Mouse (Mus musculus) spleen, postnatal 10 days (tissue): Measurements from ENCODE around the gene Klc1.

ENCODE experiments used
- DNase-seq, 2 experiments: peaks; one replicate each; pipeline ENCODE4 v3.0.0; 2021 to 2022; ENCODE audit warnings: low spot score in 2 of 2

The Klc1 gene

DNA sequence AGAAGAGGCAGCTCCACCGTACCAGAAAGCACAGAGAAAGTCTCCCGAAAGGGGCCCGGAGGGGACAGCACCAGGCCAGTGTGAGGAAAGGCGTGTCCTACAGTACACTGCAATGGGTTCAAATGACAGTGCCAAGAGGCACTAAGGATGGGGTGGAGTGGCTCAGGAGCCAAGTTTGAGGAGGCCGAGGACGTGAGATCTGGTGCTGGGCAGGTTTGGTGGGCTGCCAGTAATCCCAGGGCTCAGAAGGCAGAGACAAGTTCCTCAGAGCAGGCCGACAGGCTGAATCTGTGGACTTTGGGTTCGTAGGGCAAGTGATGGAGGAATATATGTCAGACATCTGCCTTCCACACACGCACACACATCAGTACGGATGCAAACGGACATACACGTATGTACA is 54.0 kb downstream of the Klc1 start:
- no peak for DNase-seq

DNA sequence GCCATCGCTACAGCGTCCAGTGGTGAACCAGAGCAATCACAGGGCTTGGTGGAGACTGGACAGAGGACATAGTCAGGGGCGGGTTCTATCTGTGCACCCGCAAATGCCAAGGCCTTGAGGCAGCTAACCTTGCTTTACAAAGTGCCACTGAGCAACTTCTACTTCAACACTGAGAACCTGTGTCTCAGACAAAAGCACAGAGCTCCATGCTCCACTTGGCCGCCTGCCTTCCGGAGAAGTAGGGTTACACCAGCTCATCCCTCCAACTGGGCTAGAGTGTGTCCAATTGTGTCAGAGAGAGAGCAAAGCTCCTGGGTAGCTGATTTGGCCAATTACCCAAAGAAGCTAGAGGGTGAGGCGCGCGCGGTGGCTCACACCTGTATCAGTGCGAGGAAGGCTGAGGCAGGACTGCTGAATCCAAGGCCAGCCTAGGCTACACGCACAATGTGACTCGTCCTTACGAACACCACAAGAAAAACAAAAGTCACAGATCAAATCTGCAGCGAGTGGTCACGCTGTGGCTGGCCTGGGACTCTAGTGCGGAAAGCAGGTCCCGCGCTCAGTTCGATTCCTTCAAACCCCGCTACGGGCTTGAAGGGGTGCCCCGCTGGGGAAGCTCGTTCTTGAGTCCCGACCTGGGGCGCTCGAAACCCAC is 54.6 kb downstream of the Klc1 start:
- no peak for DNase-seq

DNA sequence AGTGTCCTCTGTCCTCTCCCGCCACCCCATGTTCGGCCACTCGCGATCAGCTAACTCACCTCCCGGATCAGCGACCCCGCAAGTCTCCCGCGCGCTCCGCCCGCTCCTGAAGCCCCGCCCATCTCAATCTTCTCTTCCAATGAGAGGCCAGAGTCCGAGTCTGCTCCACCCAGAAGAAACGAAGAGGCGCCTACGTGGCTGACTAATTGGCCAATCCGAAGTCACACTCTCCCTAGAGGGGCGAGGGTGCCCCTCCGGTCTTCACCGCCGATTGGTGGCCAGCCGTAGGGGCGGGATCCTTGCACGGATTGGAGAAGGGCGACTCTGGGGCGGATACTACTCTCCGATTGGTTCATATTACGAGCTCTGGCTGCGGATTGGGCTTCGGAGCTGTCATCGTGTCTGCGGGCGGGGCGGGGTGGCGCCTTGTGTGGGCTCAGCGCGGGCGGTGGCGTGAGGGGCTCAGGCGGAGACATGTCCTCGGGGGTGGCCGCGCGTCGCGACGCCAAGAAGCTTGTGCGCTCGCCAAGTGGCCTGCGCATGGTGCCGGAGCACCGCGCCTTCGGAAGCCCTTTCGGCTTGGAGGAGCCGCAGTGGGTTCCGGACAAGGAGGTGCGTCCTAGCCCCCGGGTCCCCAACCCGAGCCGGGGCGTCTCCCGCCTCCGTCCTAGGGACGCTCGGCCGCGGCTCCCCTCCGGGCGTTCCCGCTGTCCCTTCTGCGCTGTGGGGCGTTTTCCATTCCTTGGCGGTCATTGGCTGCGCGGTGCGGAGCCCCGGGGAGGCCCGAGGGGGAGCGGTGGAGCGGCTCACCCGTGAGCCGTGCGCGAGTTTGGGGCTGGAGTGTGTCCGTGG is 55.3 kb downstream of the Klc1 start, which contains the start of the genes Xrcc3 and Zfyve21:
Gene Xrcc3, minus strand, starts transcription at position 108 of the 852 bp plus-strand sequence.
Gene Zfyve21, plus strand, starts transcription at position 405 of the 852 bp plus-strand sequence.
- peak; percentile 91 to 96 for DNase-seq

DNA sequence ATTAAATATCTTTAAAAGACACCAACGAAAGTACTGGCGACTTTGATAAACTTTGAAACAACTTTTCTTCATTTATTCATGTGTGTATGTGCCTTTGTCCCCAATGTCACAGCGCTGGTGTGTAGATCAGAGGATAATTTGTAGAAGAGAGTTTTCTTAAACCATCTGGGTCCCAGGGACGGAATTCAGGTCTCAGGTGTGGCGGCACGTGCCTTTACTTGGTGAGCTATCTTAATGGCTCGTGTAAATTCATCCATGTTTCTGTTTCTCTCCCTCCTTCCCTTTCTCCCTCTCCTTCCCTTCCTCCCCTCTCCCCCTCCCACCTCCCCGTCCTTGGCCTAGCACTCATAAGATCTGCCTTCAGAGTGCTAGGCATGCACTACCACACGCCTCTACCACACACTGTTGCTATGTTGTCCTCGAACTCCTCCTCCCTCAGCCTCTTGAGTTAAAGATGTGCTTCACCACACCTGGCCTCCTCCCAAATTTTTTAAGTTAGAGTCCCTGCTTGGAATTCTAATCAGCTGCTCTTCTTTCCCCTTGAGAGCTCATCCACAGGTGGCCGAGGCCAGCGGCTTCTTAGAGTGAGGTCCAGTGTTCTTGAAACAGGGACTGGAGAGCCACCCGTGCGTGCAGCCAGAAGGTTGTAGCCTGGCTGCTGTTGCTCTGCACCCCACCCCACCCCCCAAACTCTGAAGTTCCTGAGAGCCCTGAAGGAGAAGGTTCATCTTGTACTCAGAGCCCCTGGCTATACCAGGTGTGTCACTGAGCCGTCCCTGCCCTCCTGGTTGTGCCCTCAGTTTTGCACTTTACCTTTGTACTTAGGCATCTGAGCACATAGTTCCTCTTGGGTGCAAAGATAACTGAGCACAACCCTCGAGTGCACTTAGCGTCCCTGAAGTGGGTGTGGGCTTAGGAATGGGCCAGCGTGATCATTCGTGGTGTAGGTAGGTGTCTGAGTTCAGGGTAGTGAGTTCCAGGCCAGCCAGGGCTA is 56.4 kb downstream of the Klc1 start:
- no peak for DNase-seq

DNA sequence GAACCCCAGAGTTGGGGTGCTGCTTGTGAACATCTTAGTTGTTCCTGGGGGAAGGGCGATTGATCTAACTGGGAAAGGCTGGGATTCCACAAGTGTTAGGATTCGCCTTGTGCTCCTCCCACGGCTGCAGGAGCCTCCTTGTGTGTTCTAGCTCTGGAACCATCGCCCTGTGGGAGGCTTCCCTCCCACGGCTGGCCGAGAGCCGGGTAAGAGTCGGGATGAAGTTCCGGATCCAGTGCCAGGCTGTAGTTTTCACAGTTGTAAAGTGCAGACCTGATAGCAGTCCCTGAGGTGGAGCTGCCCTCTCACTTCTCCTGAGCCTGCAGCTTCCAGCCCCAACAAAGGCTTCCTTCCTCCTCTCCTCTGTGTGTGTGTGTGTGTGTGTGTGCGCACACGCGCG is 57.9 kb downstream of the Klc1 start:
- DNase-seq: no peak

DNA sequence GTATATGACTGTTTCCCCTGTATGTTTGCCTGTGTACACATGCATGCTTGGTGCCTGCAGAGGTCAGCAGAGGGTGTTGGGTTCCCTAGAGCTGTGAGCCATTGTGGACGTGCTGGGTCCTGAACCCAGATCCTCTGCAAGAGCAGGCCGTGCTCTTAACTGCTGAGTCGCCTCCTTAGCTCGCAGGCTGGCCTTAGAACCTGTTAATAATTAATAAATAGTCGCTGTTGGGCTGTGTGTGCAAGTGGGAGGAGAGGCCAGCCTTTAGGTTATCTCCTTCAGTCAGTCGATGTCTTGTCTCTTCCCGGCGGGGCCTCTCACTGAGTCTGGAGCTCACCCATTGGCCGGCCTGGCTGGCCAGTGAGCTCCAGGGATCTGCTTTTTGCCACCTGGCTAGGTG is 58.3 kb downstream of the Klc1 start:
- DNase-seq: peak in 1 of 2 experiments; percentile 52

DNA sequence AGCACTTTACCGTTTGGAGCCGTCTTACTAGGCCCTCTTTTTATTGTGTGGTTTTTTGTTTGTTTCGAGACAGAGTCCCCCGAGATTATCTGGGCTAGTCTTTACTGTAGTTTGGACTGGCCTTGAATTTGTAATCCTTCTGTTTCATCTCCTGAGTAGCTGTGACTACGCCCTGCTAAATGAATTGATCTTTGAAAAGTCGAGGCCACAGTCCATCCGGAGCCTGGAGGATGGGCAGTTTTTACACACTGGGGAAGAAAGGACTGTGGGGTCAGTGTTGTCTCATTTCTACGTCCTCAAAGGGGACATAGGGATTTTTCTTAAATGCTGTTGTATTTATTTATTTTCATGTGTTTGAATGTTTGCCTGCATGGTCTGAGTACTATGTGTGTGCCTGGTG is 59.3 kb downstream of the Klc1 start:
- DNase-seq: no peak

DNA sequence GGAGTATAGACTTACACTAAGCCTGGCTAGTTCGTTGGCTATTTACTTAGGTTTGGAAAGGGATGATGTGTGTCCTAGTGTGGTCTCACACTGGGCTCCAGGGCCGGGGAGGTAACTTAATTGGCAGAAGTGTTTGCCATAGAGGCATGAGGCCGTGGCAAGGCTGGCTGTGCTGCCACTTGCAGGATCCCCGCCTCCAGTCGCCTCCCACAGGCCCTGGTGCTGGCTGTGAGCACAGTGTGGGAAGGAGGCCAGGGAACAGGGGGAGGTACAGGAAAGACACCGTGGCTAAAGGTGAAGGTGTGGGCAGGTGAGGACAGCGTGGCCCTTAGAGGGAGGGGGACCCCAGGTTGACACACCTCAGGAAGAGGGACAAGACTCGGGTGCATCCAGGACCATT is 61.3 kb downstream of the Klc1 start:
- no peak for DNase-seq

DNA sequence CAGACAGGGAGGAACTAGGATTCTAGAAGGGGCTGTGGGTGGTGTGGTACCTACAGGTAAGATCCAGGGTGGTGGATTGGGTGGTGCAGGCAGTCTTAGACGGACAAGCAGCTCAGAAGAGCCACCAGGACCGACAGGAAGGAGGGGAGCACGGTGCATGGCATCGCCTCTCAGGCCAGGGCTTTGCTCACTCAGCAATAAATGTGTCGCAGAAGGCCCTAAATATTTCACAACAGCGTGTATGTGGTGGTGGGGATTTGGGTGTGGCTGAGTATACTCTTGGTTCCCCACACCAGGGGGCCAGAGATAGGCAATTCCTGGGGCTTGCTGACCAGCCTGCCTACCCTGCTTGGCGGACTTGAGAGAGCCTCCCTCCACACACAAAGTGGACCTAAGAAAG is 62.1 kb downstream of the Klc1 start:
- DNase-seq: no peak

DNA sequence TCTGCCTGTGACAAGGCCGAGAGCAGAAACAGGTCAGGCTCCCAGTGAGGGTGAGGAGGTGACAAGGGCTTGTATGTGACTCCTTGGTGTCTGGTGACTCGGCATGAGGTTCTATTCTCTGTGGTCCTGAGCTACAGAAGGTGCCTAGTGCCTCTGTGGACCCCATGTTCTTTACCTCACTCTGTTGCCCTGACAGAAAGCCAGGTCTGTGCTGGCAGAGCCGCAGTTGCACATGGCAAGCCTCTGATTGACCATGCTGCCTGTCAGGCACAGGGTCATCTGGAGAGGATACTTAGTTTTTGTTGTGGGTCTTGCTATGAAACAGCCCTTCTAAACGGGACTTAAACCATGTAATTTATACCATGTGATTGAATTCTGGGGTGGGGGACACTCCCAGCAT is 63.3 kb downstream of the Klc1 start:
- DNase-seq: no peak

DNA sequence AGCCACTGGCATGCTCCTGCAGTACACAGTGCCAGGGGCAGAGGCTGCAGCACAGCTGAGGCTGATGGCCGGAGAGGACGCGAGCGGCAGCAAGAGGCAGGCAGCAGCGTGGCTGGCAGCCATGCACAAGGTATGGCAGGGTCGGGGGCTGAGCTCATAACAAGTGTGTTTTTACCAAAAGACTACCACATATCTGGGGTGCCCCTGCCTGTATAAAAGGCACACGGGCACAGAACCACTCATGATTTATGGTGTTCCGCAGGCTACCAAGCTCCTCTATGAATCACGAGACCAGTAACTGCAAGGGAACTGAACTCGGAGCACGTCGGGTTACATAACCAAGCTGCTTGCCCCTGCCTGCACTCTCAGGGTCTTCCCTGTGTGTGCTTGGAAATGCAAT is 68.9 kb downstream of the Klc1 start:
- DNase-seq: no peak

DNA sequence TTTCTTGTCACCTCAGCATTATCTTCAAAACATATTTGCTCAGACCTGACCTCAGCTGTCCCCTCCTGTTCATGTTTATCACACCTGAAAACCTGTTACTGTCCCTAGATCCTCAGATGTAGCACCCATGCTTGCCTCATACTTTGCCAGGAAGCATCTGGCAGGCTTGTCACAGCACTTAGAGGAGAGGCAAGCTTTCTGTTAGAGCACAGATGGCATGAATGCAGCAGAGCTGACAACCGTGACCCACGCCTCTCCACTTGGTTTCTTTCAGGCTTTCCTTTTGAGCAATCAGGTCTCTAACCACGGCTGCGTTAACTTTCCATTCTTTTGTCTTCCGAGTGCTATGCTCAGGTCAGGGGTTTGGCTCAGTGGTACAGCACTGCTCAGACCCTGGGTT is 70.8 kb downstream of the Klc1 start:
- DNase-seq: no peak

DNA sequence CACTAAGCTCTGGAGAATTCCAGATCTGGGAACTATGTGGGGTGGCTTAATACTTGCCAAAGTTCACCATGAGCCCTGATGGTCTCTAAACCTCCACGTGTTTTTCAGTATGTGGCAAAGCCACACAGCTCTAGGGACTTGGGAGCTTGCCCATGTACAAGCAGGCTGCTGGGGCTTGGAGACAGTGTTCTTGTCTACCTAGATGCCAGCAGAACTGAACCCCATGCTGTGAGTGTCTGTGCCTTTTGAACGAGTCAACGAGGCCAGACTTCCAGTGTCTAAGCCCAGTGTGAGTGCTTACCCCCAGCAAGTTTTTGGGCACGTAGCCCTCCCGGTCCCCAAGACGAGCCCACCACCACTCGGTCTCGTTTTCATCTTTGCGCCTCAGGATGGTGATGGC is 71.3 kb downstream of the Klc1 start:
- DNase-seq: no peak

DNA sequence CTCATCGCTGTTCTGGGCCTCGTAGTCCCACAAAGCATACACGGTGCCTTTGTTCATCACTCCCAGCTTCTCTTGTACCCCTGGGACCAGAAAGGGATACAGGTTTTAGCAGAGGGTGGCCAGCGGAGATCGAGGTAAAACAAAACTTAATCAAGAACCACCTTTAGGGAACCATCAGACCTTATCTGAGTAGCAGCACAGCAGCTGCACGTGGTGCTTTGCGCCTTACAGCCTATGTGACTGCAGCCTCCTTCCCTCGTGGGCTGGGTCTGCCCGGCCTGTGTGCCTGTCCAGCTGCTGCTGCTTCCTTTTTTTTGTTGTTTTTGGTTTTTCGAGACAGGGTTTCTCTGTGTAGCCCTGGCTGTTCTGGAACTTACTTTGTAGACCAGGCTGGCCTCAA is 71.7 kb downstream of the Klc1 start:
- no peak for DNase-seq

DNA sequence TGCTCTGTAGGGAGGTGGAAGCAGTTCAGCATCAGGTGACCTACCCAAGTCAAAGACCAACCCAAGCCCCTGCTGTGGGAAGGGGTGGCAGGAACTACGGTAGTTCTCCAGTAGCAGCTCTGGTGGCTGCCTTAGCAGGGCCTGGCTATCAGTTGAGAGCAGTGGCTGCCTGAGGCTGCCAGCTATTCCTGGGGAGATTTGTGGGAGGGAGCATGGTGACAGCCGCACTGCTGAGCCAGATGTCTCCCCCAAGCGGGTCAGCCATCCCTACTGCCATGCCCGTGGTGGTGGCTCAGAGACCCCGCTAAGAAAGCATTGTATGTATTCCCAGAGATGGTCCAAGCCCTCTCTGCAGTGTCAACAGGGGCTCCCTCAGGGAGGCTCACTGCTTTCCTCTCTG is 74.0 kb downstream of the Klc1 start:
- no peak for DNase-seq

DNA sequence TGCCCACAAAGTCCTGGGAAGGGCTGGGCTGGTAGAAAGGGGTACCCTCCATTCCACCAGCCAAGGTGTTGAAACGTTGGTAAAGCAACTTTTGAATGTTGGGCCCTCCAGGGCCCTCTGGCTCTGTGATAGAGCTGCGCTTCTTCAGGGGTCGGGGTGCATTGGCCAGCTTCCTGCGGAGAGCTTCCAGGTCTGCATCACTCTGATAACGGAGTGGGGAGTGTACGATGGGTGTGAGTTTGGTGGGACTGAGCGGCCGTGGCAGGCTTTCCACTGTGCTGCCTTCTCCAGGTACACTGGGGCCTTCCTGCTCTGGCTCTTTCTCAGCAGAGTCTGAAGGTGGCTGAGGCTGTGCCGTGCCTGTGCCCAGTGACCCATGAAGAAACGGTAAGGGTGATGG is 74.8 kb downstream of the Klc1 start:
- peak in 1 of 2 experiments; percentile 56 for DNase-seq

DNA sequence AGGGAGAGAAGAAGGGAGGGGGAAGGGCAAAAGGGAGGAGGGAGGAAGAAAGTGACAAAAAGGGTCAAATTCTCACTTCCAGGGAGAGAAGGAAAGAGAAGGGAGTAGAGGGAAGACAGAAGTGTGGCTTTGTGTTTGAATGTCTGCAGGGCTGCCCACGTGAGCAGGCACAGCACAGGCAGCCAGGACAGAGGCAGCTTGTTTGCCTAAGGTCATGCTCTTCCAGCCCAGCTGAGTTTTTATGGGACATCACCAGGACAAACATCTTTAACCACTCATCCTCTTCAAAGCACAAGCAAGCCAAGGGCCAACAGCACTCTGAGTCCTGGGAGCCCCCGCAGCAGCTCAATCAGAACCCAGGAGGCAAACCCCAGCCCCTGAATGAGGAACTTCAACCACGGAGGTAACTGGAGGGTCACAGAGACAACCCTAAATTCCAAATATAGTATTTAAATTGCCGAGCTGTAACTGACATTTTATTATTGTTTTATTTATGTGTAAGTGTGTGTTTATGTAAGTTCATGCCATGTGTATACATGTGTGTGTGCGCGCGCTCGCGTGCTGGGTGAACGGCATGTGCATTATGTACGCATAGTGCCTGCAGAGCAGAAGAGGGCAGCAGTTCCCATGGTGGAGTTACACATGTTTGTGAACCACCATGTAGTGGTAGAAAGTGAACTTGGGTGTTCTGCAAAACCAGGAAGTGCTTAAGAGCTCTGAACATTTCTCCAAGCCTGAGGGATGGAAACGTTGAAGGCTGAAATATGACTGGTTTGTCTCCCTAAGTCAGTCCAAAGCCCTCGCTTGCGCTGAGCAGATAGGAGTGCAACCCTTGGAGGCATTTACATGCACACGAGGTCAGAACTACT is 84.2 kb downstream of the Klc1 start:
- DNase-seq: no peak

DNA sequence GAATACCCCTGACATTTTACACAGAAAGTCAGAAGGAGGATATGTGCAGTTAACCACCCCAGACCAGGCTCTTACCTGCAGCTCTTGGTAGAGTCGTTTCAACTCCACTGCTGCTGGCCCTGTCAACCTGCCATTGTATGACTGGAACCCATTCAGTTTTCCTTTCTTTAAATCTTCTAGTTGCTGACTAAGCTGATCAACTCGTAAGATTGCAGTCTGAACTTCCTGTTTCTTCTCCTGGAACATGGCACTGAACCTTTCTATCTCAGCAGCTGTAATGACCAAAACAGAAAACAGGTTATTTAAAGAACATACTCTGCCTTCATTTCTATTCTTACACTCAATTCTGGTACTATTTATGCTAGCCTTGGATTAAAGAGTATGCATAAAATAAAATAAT is 84.8 kb downstream of the Klc1 start:
- no peak for DNase-seq

DNA sequence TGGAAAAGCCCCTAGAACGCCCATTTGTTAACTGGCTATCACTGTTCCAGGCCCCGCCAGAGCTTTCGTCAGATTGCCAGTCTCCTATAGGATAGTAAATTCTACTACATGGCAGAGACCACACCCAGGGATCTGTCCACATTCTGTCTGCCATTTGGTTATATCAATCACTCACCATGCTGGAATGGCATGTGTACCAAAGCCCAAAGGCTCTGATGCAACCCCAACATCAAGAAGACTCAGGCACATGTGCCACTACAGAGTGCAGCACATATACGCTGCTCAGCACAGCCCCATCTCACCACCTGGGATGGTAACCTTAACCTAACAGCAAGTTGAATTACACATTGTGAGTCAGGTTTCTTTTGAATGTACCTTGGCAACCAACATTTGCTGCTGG is 87.3 kb downstream of the Klc1 start:
- no peak for DNase-seq

DNA sequence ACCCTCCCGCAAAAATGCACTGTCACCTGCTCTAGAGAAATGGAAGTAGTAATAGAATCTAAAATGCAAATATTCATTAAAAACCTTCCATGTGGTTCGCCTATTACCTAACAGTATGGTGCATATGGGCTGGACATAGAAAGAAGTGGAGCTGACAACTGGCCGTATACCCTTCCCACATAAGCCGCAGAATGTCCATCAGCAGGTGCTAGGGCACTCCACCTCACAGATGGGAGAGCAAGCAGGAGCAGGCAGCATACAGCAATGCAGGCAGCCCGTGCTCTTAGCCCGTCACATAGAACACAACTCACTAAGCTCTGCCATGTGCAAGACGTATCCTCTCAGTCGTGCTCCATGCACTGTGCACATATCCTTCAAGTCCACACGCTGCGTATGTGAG is 88.2 kb downstream of the Klc1 start:
- DNase-seq: no peak

DNA sequence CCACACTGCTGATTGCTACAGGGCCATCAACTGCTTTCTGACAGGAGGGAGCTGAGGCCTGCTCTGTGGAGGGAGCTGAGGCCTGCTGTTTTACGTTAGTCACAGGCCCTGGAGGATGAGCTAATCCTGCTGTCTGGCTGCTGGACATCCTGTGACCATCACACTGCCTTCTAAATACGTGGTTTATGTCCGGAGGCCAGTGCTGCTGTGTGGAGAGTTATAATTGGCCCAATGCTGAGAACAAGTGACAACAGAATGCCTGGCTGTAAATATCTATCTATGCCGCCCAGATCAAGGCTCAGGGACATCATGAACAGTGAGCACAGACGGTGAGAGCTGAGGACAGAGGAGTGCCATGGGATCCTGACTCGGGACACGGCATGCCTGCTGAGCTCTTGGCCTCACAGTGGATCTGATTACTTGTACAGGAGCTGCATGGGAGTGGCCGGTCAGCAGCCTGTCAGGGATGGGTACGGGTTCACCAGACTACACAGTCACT is 89.7 kb downstream of the Klc1 start:
- DNase-seq: no peak
